Mouse (Mus musculus) c-Kit-positive CD71-negative TER-119-negative erythroid progenitor cells, embryonic 14.5 days (primary cell): Measurements from ENCODE around the gene Dmpk.
A peak's percentile ranks its signal among the peaks of the same experiment; 100 is the strongest.

Experiments used
- DNase-seq: peaks from one replicate; pipeline ENCODE4 v3.0.0-alpha.2; 2013; ENCODE audit warnings: low read depth

Gene Dmpk

DNA sequence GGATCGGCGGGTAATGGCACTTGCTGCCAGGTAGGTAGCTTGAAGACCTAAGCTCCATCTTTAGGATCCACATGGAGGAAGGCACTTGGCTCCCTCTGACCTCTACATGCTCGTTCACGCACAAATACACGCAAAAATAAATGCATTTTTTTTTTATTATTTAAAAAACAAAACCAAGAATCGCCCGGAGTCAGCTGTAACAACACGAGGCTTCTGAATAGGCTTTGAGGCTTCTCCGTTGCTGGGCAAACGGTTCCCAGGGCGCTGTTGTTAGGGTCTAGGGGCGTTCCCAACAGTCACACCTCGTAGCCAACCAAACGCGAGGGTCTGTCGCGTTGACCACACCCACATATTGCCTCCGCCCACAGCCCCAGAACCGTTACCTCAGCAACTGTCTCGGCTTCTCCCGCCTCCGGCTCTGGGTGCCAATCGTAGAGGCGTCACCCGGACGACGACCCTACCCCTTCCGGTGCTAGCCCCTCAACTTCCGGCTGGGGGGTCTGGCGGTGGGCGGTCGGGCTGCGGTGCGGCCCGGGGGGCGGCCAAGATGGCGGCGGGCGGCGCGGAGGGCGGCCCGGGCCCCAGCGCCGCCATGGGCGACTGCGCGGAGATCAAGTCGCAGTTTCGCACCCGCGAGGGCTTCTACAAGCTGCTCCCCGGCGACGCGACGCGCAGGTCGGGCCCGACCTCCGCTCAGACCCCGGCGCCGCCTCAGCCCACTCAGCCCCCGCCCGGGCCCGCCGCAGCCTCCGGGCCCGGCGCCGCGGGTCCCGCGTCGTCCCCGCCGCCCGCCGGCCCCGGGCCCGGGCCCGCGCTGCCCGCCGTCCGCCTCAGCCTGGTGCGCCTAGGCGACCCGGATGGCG, 7.7 kb upstream of the Dmpk start, which contains the start of gene Dmwd:
Gene Dmwd, plus strand, starts transcription at position 505 of the 863 bp plus-strand sequence.
- DNase-seq, result peak; percentile 92

DNA sequence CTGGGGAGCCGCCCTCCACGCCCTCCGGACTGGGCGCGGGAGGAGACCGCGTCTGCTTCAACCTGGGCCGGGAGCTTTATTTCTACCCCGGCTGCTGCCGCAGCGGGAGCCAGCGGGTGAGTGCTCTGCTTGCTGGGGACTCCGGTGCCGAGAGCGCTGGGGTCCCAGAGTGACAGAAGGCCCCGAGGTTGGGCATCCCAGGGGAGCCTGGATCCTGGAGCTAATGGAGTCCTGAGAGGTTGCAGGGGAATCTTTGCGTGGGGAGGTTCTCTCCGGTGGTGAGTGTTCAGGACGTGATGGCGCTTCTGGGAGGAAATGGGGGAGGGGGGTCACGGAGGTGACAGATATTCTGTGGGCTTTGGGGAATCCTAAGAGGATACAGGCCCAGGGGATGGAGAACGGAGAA, 7.1 kb upstream of the Dmpk start:
- DNase-seq, result no peak

DNA sequence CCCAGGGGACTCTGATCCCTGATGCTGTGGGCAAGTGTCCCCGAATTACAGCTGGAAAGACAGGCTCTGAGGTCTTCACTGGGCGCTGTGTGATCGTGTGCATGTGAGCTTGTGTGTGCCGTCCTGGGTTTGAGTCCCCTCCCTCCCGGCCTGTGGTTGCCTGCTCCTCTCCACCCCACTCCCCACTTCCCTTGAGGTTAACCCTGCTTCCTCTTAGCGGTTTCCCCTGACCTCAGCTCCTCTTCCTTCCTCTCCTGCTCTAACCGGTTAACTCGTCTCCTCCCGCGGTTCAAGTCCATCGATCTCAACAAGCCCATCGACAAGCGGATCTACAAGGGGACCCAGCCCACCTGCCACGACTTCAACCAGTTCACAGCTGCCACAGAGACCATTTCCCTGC, 5.9 kb upstream of the Dmpk start:
- peak; percentile 70 for DNase-seq

DNA sequence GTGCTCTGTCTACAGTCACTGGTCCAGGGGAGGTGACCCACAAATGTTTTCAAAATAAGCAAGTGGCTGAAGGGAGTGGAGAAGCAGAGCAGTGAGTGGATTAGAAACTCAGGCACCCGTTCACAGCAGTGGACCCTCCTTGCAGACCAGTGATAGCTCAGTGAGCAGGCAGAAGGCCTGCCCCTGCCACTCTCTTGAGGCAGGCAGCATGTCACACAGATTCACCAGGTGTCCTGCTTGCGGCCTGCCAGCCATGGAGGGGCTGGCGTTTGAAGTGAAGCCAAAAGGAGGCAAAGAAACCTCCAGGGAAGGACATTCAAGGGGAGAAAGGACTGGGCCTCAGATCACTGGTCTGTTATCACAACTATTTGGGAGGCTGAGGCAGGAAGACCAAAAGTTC, 4.9 kb upstream of the Dmpk start:
- DNase-seq, result no peak

DNA sequence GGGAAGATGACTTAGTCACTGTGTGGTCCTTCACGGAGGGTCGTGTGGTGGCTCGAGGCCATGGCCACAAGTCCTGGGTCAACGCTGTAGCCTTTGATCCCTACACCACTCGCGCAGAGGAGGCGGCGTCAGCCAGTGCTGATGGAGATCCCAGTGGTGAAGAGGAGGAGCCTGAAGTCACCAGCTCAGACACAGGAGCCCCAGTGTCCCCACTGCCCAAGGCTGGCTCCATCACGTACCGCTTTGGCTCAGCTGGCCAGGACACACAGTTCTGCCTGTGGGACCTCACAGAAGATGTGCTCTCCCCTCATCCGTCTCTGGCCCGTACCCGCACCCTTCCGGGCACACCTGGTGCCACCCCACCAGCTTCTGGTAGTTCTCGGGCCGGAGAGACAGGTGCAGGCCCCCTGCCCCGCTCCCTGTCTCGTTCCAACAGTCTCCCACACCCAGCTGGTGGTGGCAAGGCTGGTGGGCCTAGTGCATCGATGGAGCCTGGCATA, 3.1 kb upstream of the Dmpk start:
- no peak for DNase-seq

DNA sequence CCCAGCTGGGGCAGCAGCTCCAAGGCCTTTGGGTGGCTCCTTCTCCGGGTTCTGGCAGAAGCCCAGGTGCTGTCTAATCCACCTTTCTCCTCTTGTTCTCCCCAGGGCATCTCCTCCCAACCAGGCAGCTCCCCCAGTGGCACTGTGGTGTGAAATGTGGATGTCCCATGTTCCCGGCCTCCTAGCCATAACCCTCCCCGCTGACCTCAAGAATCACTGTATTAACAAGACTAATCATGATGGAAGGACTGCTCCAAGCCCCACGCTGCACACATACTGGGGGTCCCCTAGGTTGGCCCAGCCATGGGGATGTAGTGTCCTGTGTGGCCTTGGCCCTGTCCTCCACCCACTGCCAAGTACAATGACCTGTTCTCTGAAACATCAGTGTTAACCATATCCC, 1.5 kb upstream of the Dmpk start:
- DNase-seq, result no peak

DNA sequence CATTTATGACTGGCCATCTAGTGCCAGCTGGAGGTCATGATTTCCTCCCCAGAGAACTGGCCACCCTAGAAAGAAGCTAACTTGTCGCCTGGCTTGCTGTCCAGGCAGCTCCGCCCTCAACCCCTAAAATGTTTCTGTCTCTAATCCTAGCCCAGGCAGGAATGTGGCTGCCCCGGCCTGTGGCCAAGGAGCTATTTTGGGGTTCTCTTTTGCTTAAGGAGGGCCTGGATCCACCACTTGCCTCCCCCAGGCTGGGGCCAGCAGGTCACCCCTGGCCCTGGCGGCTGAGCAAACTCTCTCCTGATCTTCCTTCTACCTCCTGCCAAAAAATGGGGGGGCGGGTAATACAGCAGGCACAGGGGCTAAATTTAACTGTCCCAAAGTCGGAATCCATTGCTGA, 553 bp upstream of the Dmpk start:
- no peak for DNase-seq

DNA sequence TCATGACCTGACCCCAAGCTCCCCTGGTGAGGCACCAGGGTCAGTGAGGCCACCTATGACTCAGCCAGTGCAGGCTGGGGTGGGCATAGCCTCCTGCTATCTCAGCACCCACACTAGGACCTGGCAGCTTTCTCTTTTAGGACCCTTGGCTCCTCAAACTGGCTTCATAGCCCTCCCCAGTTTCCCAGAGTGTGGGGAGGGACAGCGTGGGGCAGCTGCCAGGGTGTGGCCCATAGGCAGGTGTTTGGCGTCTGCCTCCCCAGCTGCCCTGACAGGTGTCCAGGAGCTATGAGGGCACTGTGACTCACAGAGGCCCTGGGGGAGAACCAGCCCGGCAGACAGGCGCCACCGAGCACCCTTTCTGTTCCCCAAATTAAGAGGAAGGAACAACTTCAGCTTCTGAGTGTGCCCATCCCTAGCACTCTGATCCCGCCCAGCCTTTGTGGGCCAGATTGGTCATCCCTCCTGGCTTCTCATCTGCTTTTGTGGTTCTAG, 675 bp downstream of the Dmpk start:
- no peak for DNase-seq

DNA sequence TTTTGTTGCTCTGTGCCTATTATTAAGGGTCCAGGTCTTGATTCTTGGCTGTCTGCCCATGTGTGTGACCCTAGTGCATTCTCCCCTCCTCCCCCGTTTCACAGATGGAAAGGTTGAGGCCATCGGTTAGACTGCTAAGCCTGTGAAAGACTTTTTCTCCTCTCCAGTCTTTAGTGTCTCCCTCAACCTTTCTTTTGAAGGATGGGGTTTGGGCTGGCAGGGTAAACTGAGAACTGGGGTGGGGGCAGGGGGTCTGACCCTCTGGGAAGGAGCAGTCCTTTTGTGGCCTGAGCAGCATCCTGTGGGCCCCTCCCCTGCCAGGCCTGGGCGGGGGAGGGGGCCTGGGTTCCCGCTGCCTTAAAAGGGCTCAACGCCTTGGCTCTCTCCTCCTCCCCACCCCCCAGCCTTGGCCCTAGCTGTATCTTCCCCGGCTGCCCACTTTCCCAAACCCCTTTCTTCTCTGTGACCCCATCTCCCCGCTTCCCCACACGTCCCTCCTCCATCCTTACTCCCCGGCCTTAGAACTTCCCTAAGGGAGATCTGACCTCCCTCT, 1.3 kb downstream of the Dmpk start:
- DNase-seq, result no peak

DNA sequence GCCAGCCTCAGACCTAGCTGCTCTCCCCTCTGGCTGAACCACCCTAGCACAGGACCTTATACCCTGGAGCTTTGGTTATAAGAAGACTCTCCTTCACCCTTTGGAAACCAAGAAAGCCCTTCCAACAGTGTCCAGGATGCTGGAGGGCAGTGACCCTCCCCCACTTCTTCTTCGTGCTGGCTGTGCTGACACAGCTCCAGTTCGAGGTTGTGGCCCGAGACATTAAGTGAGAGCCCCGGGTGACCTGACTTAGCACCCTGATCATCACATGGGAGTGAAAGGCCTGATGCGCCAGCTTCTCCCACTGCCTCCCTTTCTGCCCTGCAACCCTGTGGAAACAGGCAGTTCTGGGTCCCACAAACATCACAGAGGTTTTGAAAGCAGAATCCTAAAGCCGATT, 1.8 kb downstream of the Dmpk start:
- DNase-seq, result no peak

DNA sequence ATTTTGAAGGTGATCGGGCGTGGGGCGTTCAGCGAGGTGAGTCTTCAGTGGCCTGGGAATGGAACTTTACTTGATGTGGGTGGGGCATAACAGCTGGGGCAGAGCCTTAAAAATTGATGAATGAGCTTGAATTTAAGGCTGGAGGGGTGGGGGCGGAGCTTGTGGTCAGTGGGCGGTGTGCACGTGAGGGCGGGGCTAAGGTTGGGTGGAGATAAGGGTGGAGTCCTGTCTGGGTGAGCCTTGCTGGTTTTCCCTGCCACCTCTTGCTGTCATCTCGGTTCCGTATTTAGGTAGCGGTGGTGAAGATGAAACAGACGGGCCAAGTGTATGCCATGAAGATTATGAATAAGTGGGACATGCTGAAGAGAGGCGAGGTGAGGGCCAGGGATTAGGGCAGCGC, 2.4 kb downstream of the Dmpk start:
- no peak for DNase-seq

DNA sequence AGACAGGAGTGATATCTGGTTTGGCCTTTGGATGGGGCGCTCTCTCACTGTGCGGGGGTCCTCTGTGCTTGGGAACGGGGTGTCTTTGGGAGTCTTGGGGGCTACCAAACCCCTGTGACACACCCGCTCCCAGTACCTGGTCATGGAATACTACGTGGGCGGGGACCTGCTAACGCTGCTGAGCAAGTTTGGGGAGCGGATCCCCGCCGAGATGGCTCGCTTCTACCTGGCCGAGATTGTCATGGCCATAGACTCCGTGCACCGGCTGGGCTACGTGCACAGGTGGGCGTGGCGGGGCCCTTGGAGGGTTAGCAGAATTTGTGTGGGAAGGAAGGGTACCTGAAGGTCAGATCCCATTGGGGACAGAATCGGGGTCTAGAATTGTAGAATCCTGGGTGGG, 3.1 kb downstream of the Dmpk start:
- no peak for DNase-seq

DNA sequence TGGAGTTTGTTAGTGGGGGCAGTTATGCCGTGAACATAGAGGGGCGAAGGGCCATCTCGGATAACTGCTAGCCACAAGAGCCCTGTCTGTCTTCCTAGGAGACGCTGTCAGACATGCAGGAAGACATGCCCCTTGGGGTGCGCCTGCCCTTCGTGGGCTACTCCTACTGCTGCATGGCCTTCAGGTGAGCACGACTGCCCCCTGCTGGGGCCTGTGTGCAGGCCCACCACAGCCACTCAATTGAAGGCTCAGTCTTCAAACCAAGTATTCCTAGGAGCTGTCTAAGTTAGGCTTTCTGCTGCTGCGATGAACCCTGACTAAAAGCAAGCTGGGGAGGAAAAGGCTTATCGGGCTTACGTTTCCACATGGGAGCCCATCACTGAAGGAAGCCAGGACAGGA, 5.2 kb downstream of the Dmpk start:
- peak; percentile 72 for DNase-seq

DNA sequence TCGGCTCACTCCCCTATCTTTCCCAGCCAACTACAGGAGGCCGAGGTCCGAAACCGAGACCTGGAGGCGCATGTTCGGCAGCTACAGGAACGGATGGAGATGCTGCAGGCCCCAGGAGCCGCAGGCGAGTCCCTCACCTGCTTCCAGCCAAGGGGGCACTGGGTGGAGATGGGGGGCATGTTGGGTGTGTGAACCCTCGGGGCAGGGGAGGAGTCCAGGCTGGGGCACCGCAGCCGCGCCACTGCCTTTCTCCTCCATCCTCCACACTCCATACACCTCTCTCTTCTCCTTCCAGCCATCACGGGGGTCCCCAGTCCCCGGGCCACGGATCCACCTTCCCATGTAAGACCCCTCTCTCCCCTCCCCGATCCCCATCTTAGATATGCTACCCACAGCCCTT, 8.3 kb downstream of the Dmpk start:
- DNase-seq, result no peak

DNA sequence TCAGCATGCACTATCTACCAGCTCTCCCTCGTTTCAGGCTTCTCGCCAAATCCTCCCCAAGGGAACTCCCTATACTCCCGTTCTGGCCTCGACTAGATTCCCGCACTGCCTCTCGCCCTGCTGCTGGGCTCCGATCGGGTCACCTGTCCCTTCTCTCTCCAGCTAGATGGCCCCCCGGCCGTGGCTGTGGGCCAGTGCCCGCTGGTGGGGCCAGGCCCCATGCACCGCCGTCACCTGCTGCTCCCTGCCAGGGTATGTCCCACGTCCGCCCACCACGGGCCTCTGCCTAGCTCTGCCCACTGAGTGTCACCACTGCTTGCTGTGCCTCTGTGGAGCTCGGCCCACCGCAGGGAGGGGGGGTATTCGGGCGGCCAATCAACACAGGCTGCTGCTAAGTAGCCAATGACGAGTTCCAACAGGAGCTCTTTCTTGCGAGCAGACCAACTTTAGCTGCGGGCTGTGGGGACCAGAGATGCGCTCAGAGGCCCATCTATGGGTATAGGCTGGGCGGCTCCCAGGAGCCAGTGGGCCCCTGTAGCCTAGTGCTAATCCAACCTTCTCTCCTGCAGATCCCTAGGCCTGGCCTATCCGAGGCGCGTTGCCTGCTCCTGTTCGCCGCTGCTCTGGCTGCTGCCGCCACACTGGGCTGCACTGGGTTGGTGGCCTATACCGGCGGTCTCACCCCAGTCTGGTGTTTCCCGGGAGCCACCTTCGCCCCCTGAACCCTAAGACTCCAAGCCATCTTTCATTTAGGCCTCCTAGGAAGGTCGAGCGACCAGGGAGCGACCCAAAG, 8.9 kb downstream of the Dmpk start:
- DNase-seq, result no peak

DNA sequence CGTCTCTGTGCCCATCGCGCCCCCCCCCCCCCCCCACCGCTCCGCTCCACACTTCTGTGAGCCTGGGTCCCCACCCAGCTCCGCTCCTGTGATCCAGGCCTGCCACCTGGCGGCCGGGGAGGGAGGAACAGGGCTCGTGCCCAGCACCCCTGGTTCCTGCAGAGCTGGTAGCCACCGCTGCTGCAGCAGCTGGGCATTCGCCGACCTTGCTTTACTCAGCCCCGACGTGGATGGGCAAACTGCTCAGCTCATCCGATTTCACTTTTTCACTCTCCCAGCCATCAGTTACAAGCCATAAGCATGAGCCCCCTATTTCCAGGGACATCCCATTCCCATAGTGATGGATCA, 9.5 kb downstream of the Dmpk start:
- DNase-seq, result peak; percentile 79

DNA sequence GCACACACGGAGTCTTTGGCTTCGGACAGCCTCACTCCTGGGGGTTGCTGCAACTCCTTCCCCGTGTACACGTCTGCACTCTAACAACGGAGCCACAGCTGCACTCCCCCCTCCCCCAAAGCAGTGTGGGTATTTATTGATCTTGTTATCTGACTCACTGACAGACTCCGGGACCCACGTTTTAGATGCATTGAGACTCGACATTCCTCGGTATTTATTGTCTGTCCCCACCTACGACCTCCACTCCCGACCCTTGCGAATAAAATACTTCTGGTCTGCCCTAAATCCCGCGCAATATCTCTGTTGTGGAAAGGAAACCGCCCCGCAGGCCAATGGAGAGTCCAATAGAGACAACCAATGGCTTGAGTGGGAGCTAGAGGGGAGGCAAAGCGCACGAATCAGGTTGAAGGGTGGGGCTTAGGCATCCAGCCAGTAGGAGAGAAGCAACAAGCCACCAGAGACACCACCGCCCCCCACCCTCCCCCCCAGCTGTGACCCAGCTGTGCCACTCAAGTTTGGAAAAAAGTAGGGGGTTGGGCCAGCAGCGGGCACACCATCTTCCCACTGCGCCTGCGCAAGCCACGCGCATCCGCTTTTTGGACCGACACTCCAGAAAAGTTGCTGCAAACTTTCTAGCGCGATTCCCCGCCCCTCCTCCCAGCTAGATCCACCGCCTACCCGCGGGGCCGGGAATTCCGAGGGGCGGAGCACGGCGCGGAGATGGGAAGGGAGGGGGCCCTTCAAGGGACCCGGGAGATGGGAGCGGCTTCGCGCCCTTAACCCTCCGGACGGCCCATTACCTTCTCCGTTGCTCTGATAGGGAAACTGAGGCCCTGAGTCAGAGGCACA, 10.1 kb downstream of the Dmpk start:
- DNase-seq, result peak; percentile 87

DNA sequence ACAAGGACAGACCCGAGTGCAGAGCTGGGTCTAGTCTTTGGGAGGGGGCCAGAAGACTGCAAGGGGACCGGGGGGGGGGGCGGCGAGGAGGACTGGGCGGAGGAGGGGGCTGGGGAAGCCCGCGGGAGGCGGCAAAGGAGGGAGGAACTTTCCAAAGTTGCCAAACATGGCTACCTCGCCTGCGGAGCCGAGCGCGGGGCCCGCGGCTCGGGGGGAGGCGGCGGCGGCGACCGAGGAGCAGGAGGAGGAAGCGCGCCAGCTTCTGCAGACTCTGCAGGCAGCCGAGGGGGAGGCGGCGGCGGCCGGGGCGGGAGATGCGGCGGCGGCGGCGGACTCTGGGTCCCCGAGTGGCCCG, 10.8 kb downstream of the Dmpk start, which contains the start of gene Six5:
Gene Six5, plus strand, starts transcription at position 124 of the 355 bp plus-strand sequence.
- DNase-seq, result no peak

DNA sequence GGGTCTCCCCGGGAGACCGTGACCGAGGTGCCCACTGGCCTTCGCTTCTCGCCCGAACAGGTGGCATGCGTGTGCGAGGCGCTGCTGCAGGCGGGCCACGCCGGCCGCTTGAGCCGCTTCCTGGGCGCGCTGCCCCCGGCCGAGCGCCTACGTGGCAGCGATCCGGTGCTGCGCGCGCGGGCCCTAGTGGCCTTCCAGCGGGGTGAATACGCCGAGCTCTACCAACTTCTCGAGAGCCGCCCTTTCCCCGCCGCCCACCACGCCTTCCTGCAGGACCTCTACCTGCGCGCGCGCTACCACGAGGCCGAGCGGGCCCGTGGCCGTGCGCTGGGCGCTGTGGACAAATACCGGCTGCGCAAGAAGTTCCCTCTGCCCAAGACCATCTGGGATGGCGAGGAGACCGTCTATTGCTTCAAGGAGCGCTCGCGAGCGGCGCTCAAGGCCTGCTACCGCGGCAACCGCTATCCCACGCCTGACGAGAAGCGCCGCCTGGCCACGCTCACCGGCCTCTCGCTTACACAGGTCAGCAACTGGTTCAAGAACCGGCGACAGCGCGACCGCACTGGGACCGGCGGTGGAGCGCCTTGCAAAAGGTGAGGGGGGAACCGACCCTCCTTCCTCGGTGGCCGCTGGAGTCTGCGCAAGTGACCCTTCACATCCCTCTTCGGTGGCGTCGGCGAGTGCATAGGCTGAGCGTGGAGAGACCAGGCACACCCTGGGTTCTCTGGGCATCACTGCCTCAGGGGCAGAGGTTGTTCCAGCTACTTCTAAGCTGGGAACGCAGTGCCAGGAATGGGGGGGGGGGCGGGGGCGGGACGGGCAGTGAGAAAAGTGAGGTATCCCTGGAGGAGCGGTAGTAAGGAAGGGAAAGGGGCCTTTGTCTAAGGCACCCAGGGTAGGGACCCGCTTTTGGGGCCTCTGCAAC, 11.4 kb downstream of the Dmpk start:
- DNase-seq, result no peak

DNA sequence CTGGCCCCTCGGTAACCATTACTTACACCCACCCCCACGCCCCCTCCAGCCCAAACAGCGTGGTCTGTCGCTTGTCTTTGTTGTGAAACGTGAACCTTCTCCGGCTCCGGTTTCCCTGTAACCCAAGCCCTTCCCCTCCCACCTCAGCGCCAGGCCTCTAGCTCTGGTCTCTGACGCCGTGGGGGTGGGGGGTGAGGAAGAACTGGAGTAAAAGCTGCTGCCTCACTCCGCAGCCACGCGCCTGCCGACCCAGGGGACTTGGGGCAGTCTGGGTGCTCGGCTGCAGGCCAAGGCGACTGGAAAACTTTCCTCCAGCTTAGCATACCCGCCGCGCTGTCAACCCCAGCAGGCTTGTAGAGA, 12.1 kb downstream of the Dmpk start:
- DNase-seq, result no peak
